In genomic region chr6:30570012-30570411, GRCm38 (mm10) we compare ENCODE assay signal across 35 mouse cellular contexts. TPM values are rescaled to one million over a fixed set of nuclear protein-coding genes. Genes with fewer than 3 reads are reported as not detected.
DNase-seq lines count a peak whose midpoint lies in the region; ATAC-seq lines count a peak whose summit lies in the region.
"Had no signal": no experiment of that assay in that cellular context is flagged by ENCODE, and none has a peak within 500 bp of the region (broad histone marks: within the 10 kb centered on the region; RNA-seq: fewer than 3 reads in every experiment).

No protein-coding gene starts in this region.

- no peaks in the 10 kb centered on the region for H3K9me3 ChIP-seq in hindbrain, embryonic 10.5 days
- H3K9me3 ChIP-seq in hindbrain, embryonic 13.5 days: no peaks in the 10 kb centered on the region
- H3K9me3 ChIP-seq: intestine, embryonic 15.5 days; neural tube, embryonic 15.5 days had no signal

- H3K9ac ChIP-seq in hindbrain, embryonic 13.5 days: no peak overlapping the region
- H3K9ac ChIP-seq: intestine, embryonic 15.5 days; liver, embryonic 14.5 days; neural tube, embryonic 15.5 days had no signal

- no peaks in the 10 kb centered on the region for H3K36me3 ChIP-seq in hindbrain, embryonic 10.5 days
- H3K36me3 ChIP-seq in hindbrain, embryonic 13.5 days: no peaks in the 10 kb centered on the region
- H3K36me3 ChIP-seq: intestine, embryonic 15.5 days; neural tube, embryonic 15.5 days had no signal

- H3K27ac ChIP-seq in hindbrain, embryonic 10.5 days: peak overlapping the region; percentile 35; the same call in 1 of the 2 replicates
- H3K27ac ChIP-seq in hindbrain, embryonic 13.5 days: no peak overlapping the region
- H3K27ac ChIP-seq: hindbrain, postnatal 0 days; intestine, embryonic 15.5 days; layer of hippocampus, adult 2 months; liver, embryonic 14.5 days; neural tube, embryonic 15.5 days had no signal

- intact Hi-C loops in gastrocnemius, postnatal 14 days (cut with DNase I; ENCODE audit: low total_unique reads): no loop called here

- ATAC-seq in frontal cortex, adult (ENCODE audit: low TSS enrichment): peak; percentile 59
- ATAC-seq in hindbrain, embryonic 13.5 days (ENCODE audit: low FRiP score): no peak
- ATAC-seq: activated CD4-positive, CD25-positive, alpha-beta regulatory T cell, adult 4 months; CD4-positive, CD25-positive, alpha-beta regulatory T cell, adult 4 months; forebrain, embryonic 14.5 days; hindbrain, postnatal 0 days; intestine, embryonic 15.5 days had no signal

- H3K4me2 ChIP-seq in hindbrain, embryonic 13.5 days: no peak overlapping the region
- H3K4me2 ChIP-seq: intestine, embryonic 15.5 days; neural tube, embryonic 15.5 days had no signal

- peaks cover 24% of the 10 kb centered on the region for H3K4me1 ChIP-seq in hindbrain, embryonic 10.5 days (replicated peaks)
- peaks cover 21% of the 10 kb centered on the region for H3K4me1 ChIP-seq in hindbrain, embryonic 13.5 days (replicated peaks)

- no peak for DNase-seq in frontal cortex, postnatal 25 days (ENCODE audit: low spot score in 2 of 2)
- no peak for DNase-seq in hindbrain, embryonic 10.5 days (ENCODE audit: low spot score)
- DNase-seq in 3T3-L1 (ENCODE audit: low read depth, low spot score): peak; percentile 62
- peak; percentile 60 for DNase-seq in brain, adult 2 months (ENCODE audit: low read depth, low spot score)
- DNase-seq in gastrocnemius, postnatal 14 days: no peak
- no peak for DNase-seq in urinary bladder, postnatal 14 days (ENCODE audit: low spot score)
- DNase-seq: adrenal gland, adult 2 months; adrenal gland, postnatal 36 days; cerebellum, adult 8-10 months; cerebellum, postnatal 25 days; gastrocnemius, postnatal 10 days; heart, postnatal 36 days; kidney, adult 2 months; kidney, postnatal 36 days; liver; lung, adult 2 months; lung, postnatal 10 days; midbrain, embryonic 14.5 days; retina, postnatal 1 day; thymus, postnatal 14 days had no signal

- H3K4me3 ChIP-seq in hindbrain, embryonic 10.5 days: no peak overlapping the region
- H3K4me3 ChIP-seq in hindbrain, embryonic 13.5 days: no peak overlapping the region
- H3K4me3 ChIP-seq: intestine, embryonic 15.5 days; layer of hippocampus, adult 2 months; neural tube, embryonic 15.5 days had no signal

- 94% methylated on average over 5 of the region's 5 CpGs for WGBS in hindbrain, embryonic 10.5 days
- 87% methylated on average over 5 of the region's 5 CpGs for WGBS in hindbrain, embryonic 13.5 days

- H3K27me3 ChIP-seq in hindbrain, embryonic 10.5 days (ENCODE audit: insufficient read depth, poor library complexity, severe bottlenecking): no peaks in the 10 kb centered on the region
- no peaks in the 10 kb centered on the region for H3K27me3 ChIP-seq in hindbrain, embryonic 13.5 days
- H3K27me3 ChIP-seq: intestine, embryonic 15.5 days; neural tube, embryonic 15.5 days had no signal

RNA-seq across cellular contexts. Expression of gene Cpa4, which starts 1.8 kb away (rescaled TPM):
- 1.4 and 2.5 TPM in 2 replicates for polyA plus RNA-seq in hindbrain, embryonic 10.5 days (2016; fragmentation: Nextera tagmentation; extraction: Ambion mirVana)
- 1.4 and 1.5 TPM in 2 replicates for polyA plus RNA-seq in hindbrain, embryonic 13.5 days (2015; fragmentation: Nextera tagmentation; extraction: Ambion mirVana)
- total RNA-seq in gastrocnemius, postnatal 14 days (2021): under 1 TPM; 0.13 to 0.25 TPM
- total RNA-seq: granulocyte monocyte progenitor cell, adult 5-6 weeks; heart, postnatal 36 days; layer of hippocampus, adult 2 months; layer of hippocampus, postnatal 14 days; monocyte, adult 5-6 weeks had no signal
- polyA plus RNA-seq: CD4-positive, CD25-positive, alpha-beta regulatory T cell, adult 4 months; kidney, adult 2 months; urinary bladder, adult 2 months had no signal

RNA-seq across cellular contexts. Expression of gene Cpa2, which starts 28.6 kb away (rescaled TPM):
- polyA plus RNA-seq in hindbrain, embryonic 10.5 days (2016; fragmentation: Nextera tagmentation; extraction: Ambion mirVana): 19.6 and 20.0 TPM in 2 replicates
- 6.9 and 8.7 TPM in 2 replicates for polyA plus RNA-seq in hindbrain, embryonic 13.5 days (2015; fragmentation: Nextera tagmentation; extraction: Ambion mirVana)
- 1 to 10 TPM in 1 of 2 experiments, not detected in 1; 1.3 TPM for total RNA-seq in gastrocnemius, postnatal 14 days (2021)
- total RNA-seq: heart, postnatal 36 days; monocyte, adult 5-6 weeks had no signal
- polyA plus RNA-seq: adrenal gland, adult 2 months had no signal

RNA-seq across cellular contexts. Expression of gene Cpa5, which starts 40.8 kb away (rescaled TPM):
- polyA plus RNA-seq in hindbrain, embryonic 10.5 days (2016; fragmentation: Nextera tagmentation; extraction: Ambion mirVana): 0.08 and 0.44 TPM in 2 replicates
- not detected in 2 replicates for polyA plus RNA-seq in hindbrain, embryonic 13.5 days (2015; fragmentation: Nextera tagmentation; extraction: Ambion mirVana)
- under 1 TPM; 0.31 to 0.43 TPM for total RNA-seq in gastrocnemius, postnatal 14 days (2021)
- total RNA-seq: adrenal gland, adult 2 months; adrenal gland, postnatal 36 days; granulocyte monocyte progenitor cell, adult 5-6 weeks; heart, postnatal 36 days; hindbrain, postnatal 0 days; layer of hippocampus, adult 2 months; layer of hippocampus, postnatal 14 days; left cerebral cortex, postnatal 10 days; monocyte, adult 5-6 weeks had no signal
- polyA plus RNA-seq: activated CD4-positive, CD25-positive, alpha-beta regulatory T cell, adult 4 months; adrenal gland, adult 2 months; CD4-positive, CD25-positive, alpha-beta regulatory T cell, adult 4 months; hindbrain, postnatal 0 days; kidney, adult 2 months; lung, adult 2 months; midbrain, embryonic 14.5 days; neural tube, embryonic 15.5 days had no signal

Comparison
In these comparisons a context has a peak if more than half of its experiments do, and no peak if none do; other contexts are left out.
1. DNase-seq: peak in 3T3-L1 (single experiment) and brain, adult 2 months (single experiment); none in frontal cortex, postnatal 25 days (0 of 2), hindbrain, embryonic 10.5 days (single experiment), gastrocnemius, postnatal 14 days (single experiment) and urinary bladder, postnatal 14 days (single experiment).